32 mouse cellular contexts compared by ENCODE assay signal in genomic region chr19:15173301-15173700, GRCm38 (mm10).
DNase-seq lines count a peak whose midpoint lies in the region; ATAC-seq and TF ChIP-seq lines count a peak whose summit lies in the region.
"Had no signal": no experiment of that assay in that cellular context is flagged by ENCODE, and none has a peak within 500 bp of the region (broad histone marks: within the 10 kb centered on the region; RNA-seq: fewer than 3 reads in every experiment).

No protein-coding gene starts in this region.

- TF ChIP-seq POLR2A in brain, embryonic 14.5 days (IDR thresholded peaks at IDR 0.05; ENCODE audit: borderline replicate concordance, extremely low read depth, insufficient read depth, insufficient read length, poor library complexity, severe bottlenecking), result no peak

- H3K9ac ChIP-seq in forebrain, postnatal 0 days, result no peak overlapping the region
- no peak overlapping the region for H3K9ac ChIP-seq in forebrain, embryonic 16.5 days (replicated peaks; ENCODE audit: low read depth, low read length)
- H3K9ac ChIP-seq: embryonic facial prominence, embryonic 15.5 days; hindbrain, embryonic 13.5 days; limb, embryonic 12.5 days; liver, embryonic 15.5 days; lung, embryonic 14.5 days; neural tube, embryonic 13.5 days had no signal

- peak; percentile 25 for DNase-seq in forebrain, postnatal 0 days
- peak; percentile 2 for DNase-seq in left cerebral cortex, postnatal 4 days
- DNase-seq in left cerebral cortex, postnatal 36 days (ENCODE audit: low spot score in 2 of 2), result no peak
- DNase-seq in WW6 (ENCODE audit: low read depth, low spot score) (peak; percentile 1), adipocyte (ENCODE audit: low spot score) (no peak)
- peak; percentile 74 for DNase-seq in brain, embryonic 14.5 days (ENCODE audit: low read depth)
- DNase-seq: adrenal gland, postnatal 10 days; cerebellum, adult 2 months; cerebellum, postnatal 25 days; gastrocnemius, adult 2 months; gastrocnemius, postnatal 36 days; heart, adult 18-20 months; heart, postnatal 4 days; kidney, adult 8-10 months; kidney, postnatal 4 days; lung, embryonic 14.5 days; lung, postnatal 14 days; retina, postnatal 1 day; spleen, adult 18-20 months; thymus, adult 18-20 months; thymus, postnatal 25 days had no signal

- H3K27ac ChIP-seq in forebrain, postnatal 0 days (ENCODE audit: low read depth, low read length), result no peak overlapping the region
- H3K27ac ChIP-seq in forebrain, embryonic 16.5 days (ENCODE audit: low read length), result no peak overlapping the region
- H3K27ac ChIP-seq: embryonic facial prominence, embryonic 10.5 days; embryonic facial prominence, embryonic 15.5 days; gastrocnemius, adult 2 months; hindbrain, embryonic 13.5 days; kidney, postnatal 0 days; limb, embryonic 12.5 days; liver, embryonic 15.5 days; neural tube, embryonic 13.5 days had no signal

- 31% methylated on average over 5 of the region's 5 CpGs for WGBS in forebrain, postnatal 0 days
- WGBS in forebrain, embryonic 16.5 days, result 32% methylated on average over 5 of the region's 5 CpGs

- TF ChIP-seq CTCF in forebrain, postnatal 0 days (IDR thresholded peaks at IDR 0.05; ENCODE audit: low read depth), result no peak
- TF ChIP-seq CTCF in brain, embryonic 14.5 days (IDR thresholded peaks at IDR 0.05; ENCODE audit: borderline replicate concordance, extremely low read depth, insufficient read depth, insufficient read length), result no peak

- H3K36me3 ChIP-seq in forebrain, postnatal 0 days (ENCODE audit: insufficient read depth), result no peaks in the 10 kb centered on the region
- no peaks in the 10 kb centered on the region for H3K36me3 ChIP-seq in forebrain, embryonic 16.5 days (ENCODE audit: control insufficient read depth, insufficient read depth)
- H3K36me3 ChIP-seq: embryonic facial prominence, embryonic 10.5 days; embryonic facial prominence, embryonic 15.5 days; hindbrain, embryonic 13.5 days; limb, embryonic 12.5 days; liver, embryonic 15.5 days; neural tube, embryonic 13.5 days had no signal

- H3K4me2 ChIP-seq in forebrain, postnatal 0 days (ENCODE audit: low read depth), result no peak overlapping the region
- no peak overlapping the region for H3K4me2 ChIP-seq in forebrain, embryonic 16.5 days (ENCODE audit: low read length)
- H3K4me2 ChIP-seq: embryonic facial prominence, embryonic 15.5 days; heart, embryonic 11.5 days; hindbrain, embryonic 13.5 days; limb, embryonic 12.5 days; liver, embryonic 15.5 days; lung, embryonic 14.5 days; neural tube, embryonic 13.5 days had no signal

- H3K27me3 ChIP-seq in forebrain, postnatal 0 days (ENCODE audit: insufficient read depth, low read length), result no peaks in the 10 kb centered on the region
- no peaks in the 10 kb centered on the region for H3K27me3 ChIP-seq in forebrain, embryonic 16.5 days (replicated peaks; ENCODE audit: control insufficient read depth, insufficient read depth, low read length)
- H3K27me3 ChIP-seq: embryonic facial prominence, embryonic 15.5 days; hindbrain, embryonic 13.5 days; limb, embryonic 12.5 days; liver, embryonic 15.5 days; neural tube, embryonic 13.5 days had no signal

- intact Hi-C loops in left cerebral cortex, postnatal 4 days (cut with DNase I), result no loop called here
- intact Hi-C loops in left cerebral cortex, postnatal 36 days (cut with DNase I), result no loop called here

- H3K4me3 ChIP-seq in forebrain, postnatal 0 days (ENCODE audit: low read depth, low read length), result no peak overlapping the region
- no peak overlapping the region for H3K4me3 ChIP-seq in forebrain, embryonic 16.5 days (replicated peaks; ENCODE audit: low read length)
- H3K4me3 ChIP-seq: embryonic facial prominence, embryonic 10.5 days; embryonic facial prominence, embryonic 15.5 days; gastrocnemius, adult 2 months; hindbrain, embryonic 13.5 days; limb, embryonic 12.5 days; liver, embryonic 15.5 days; neural tube, embryonic 13.5 days had no signal

- H3K9me3 ChIP-seq in forebrain, postnatal 0 days (ENCODE audit: low read length), result 0 out of 2 replicates have a peak, but pooled peaks cover 3% of the 10 kb centered on the region
- H3K9me3 ChIP-seq in forebrain, embryonic 16.5 days (ENCODE audit: control insufficient read depth, low read length), result peaks cover 2% of the 10 kb centered on the region; the same call in 1 of the 2 replicates
- H3K9me3 ChIP-seq: embryonic facial prominence, embryonic 10.5 days; embryonic facial prominence, embryonic 15.5 days; hindbrain, embryonic 13.5 days; liver, embryonic 15.5 days; neural tube, embryonic 13.5 days had no signal

- peak; percentile 38 for ATAC-seq in forebrain, postnatal 0 days
- no peak for ATAC-seq in forebrain, embryonic 16.5 days
- ATAC-seq: CD4-positive, CD25-positive, alpha-beta regulatory T cell, adult 4 months; intestine, embryonic 16.5 days had no signal

- H3K4me1 ChIP-seq in forebrain, postnatal 0 days (ENCODE audit: insufficient read depth), result no peaks in the 10 kb centered on the region
- no peaks in the 10 kb centered on the region for H3K4me1 ChIP-seq in forebrain, embryonic 16.5 days (replicated peaks; ENCODE audit: control insufficient read depth, insufficient read depth, low read length)
- H3K4me1 ChIP-seq: embryonic facial prominence, embryonic 10.5 days; embryonic facial prominence, embryonic 15.5 days; hindbrain, embryonic 13.5 days; limb, embryonic 12.5 days; liver, embryonic 15.5 days; neural tube, embryonic 13.5 days had no signal

Comparison
In these comparisons a context has a peak if more than half of its experiments do, and no peak if none do; other contexts are left out.
1. DNase-seq: peak in forebrain, postnatal 0 days (single experiment), left cerebral cortex, postnatal 4 days (single experiment), WW6 (single experiment) and brain, embryonic 14.5 days (single experiment); none in left cerebral cortex, postnatal 36 days (0 of 2) and adipocyte (single experiment).